Mouse (Mus musculus) layer of hippocampus, adult 2 months (tissue): ENCODE data around the gene Tns2. TPM values are rescaled to one million over a fixed set of nuclear protein-coding genes. Genes with fewer than 3 reads are reported as not detected.

Experiments used
- DNase-seq, 2 experiments: peaks; one replicate each; pipeline ENCODE4 v3.0.0; 2022; ENCODE audit warnings: low spot score in 2 of 2
- H3K27ac ChIP-seq: fragments of 200-600 bp; 2 replicates; pipeline ENCODE4 v1.8.1; 2022
- H3K4me3 ChIP-seq: fragments of 200-600 bp; 2 replicates; pipeline ENCODE4 v1.8.1; 2022; ENCODE audit warnings: mild to moderate bottlenecking
- CTCF ChIP-seq: fragments of 200-600 bp; conservative IDR thresholded peaks from 2 replicates; pipeline ENCODE4 v1.8.1; 2022; ENCODE audit warnings: antibody characterized with exemption, mild to moderate bottlenecking, moderate library complexity
- total RNA-seq, 2 experiments: library from RNA; stranded (reverse); gene quantifications; 2 replicates each; pipeline ENCODE4 v1.2.3; 2021

The Tns2 gene
- total RNA-seq, 2 experiments from 2014 or later = 18.4 to 25.0 TPM

GRCm38 (mm10) chr15:102097991-102098555 lies 2.1 kb upstream of the Tns2 start:
- no peak for TF ChIP-seq CTCF
- no peak overlapping the region for H3K4me3 ChIP-seq
- no peak for DNase-seq
- peak overlapping the region; percentile 55; the same call in 1 of the 2 replicates for H3K27ac ChIP-seq

- no peak for TF ChIP-seq CTCF
- no peak for DNase-seq
- H3K27ac ChIP-seq = peak overlapping the region; percentile 89; the same call in 1 of the 2 replicates
- peak overlapping the region; percentile 60; the same call in 1 of the 2 replicates for H3K4me3 ChIP-seq
Observed at GRCm38 (mm10) chr15:102099260-102099659, 953 bp upstream of the Tns2 start.

- no peak for DNase-seq
- Histone ChIP-seq H3K27ac (peak overlapping the region; percentile 89), H3K4me3 (peak overlapping the region; percentile 60)
- no peak for TF ChIP-seq CTCF
Observed at GRCm38 (mm10) chr15:102099771-102100160, 447 bp upstream of the Tns2 start.

GRCm38 (mm10) chr15:102100996-102101671 lies 921 bp downstream of the Tns2 start:
- Histone ChIP-seq H3K27ac (peak overlapping the region; percentile 89), H3K4me3 (peak overlapping the region; percentile 60)
- TF ChIP-seq CTCF = peak; percentile 64
- no peak for DNase-seq

GRCm38 (mm10) chr15:102101672-102102541 lies 1.7 kb downstream of the Tns2 start:
- Histone ChIP-seq H3K4me3 (peak overlapping the region; percentile 38), H3K27ac (peak overlapping the region; percentile 89)
- no peak for TF ChIP-seq CTCF
- DNase-seq = no peak

GRCm38 (mm10) chr15:102102548-102103121 lies 2.4 kb downstream of the Tns2 start:
- no peak for DNase-seq
- no peak for TF ChIP-seq CTCF
- Histone ChIP-seq H3K27ac (peak overlapping the region; percentile 89), H3K4me3 (peak overlapping the region; percentile 43)

GRCm38 (mm10) chr15:102103371-102103946 lies 3.2 kb downstream of the Tns2 start:
- no peak for TF ChIP-seq CTCF
- no peak for DNase-seq
- Histone ChIP-seq H3K27ac (peak overlapping the region; percentile 89), H3K4me3 (peak overlapping the region; percentile 43)

- TF ChIP-seq CTCF = no peak
- peak overlapping the region; percentile 43 for H3K4me3 ChIP-seq
- DNase-seq = no peak
- peak overlapping the region; percentile 89 for H3K27ac ChIP-seq
Observed at GRCm38 (mm10) chr15:102103947-102104555, 3.8 kb downstream of the Tns2 start.

GRCm38 (mm10) chr15:102105360-102105759 lies 5.1 kb downstream of the Tns2 start:
- H3K4me3 ChIP-seq = peak overlapping the region; percentile 13; the same call in 1 of the 2 replicates
- H3K27ac ChIP-seq = peak overlapping the region; percentile 89; the same call in 1 of the 2 replicates
- no peak for DNase-seq
- TF ChIP-seq CTCF = no peak

- DNase-seq = no peak
- peak overlapping the region; percentile 44; the same call in 1 of the 2 replicates for H3K27ac ChIP-seq
- H3K4me3 ChIP-seq = peak overlapping the region; percentile 37
- peak; percentile 38 for TF ChIP-seq CTCF
Observed at GRCm38 (mm10) chr15:102105764-102106730, 5.8 kb downstream of the Tns2 start.

- H3K27ac ChIP-seq = no peak overlapping the region
- peak overlapping the region; percentile 37 for H3K4me3 ChIP-seq
- no peak for DNase-seq
- TF ChIP-seq CTCF = no peak
Observed at GRCm38 (mm10) chr15:102106754-102107456, 6.7 kb downstream of the Tns2 start.
